ENCODE assay signal across 10 mouse cellular contexts in the genomic region with DNA sequence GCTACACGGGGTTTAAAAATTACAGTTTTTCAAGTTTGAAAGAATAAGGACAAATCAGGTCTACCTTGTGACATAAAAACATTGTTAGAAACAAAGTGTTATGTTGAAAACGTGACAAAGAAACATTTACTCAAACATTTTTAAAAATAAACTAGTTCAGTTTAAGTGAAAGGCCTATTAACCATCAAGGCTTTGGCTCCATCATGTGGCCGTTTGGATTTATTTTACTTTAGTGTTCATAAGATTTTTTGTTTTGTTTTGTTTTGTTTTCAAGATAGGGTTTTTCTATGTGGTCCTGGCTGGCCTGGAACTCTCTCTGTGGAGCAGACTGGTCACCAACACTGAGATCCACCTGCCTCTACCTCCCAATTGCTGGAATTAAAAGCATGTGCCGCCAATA. TPM values are rescaled to one million over a fixed set of nuclear protein-coding genes. Genes with fewer than 3 reads are reported as not detected.
DNase-seq lines count a peak whose midpoint lies in the region; ATAC-seq and TF ChIP-seq lines count a peak whose summit lies in the region.
"Had no signal": no experiment of that assay in that cellular context is flagged by ENCODE, and none has a peak within 500 bp of the region (broad histone marks: within the 10 kb centered on the region; RNA-seq: fewer than 3 reads in every experiment).

No protein-coding gene starts in this region.

- no peak overlapping the region for H3K4me2 ChIP-seq in kidney, embryonic 15.5 days
- H3K4me2 ChIP-seq: heart, embryonic 15.5 days; limb, embryonic 15.5 days had no signal

- no peak for TF ChIP-seq POLR2A in kidney, adult 2 months (IDR thresholded peaks at IDR 0.05; ENCODE audit: low read depth, low read length)
- TF ChIP-seq POLR2A in thymus, adult 2 months (IDR thresholded peaks at IDR 0.05; ENCODE audit: control insufficient read depth, extremely low read depth, insufficient read depth, low read length, poor library complexity) = no peak

- ATAC-seq in kidney, embryonic 15.5 days (replicated peaks; ENCODE audit: low FRiP score) = no peak
- ATAC-seq in erythroid progenitor cell, adult 5-6 weeks (replicated peaks; ENCODE audit: low FRiP score, poor library complexity, severe bottlenecking) = no peak

- H3K27ac ChIP-seq in kidney, adult 2 months (ENCODE audit: insufficient read depth, low read depth, low read length) = no peak overlapping the region
- H3K27ac ChIP-seq in kidney, embryonic 15.5 days = no peak overlapping the region
- H3K27ac ChIP-seq in thymus, adult 2 months (ENCODE audit: control insufficient read depth, insufficient read depth, low read length) = peak overlapping the region; percentile 52
- H3K27ac ChIP-seq: heart, embryonic 15.5 days; limb, embryonic 15.5 days had no signal

- no peaks in the 10 kb centered on the region for H3K9me3 ChIP-seq in kidney, embryonic 15.5 days (replicated peaks)
- H3K9me3 ChIP-seq: heart, embryonic 15.5 days; limb, embryonic 15.5 days had no signal

- peaks cover 3% of the 10 kb centered on the region; the same call in 1 of the 2 replicates for H3K4me1 ChIP-seq in kidney, adult 2 months (ENCODE audit: control insufficient read depth, insufficient read depth, low read length)
- no peaks in the 10 kb centered on the region for H3K4me1 ChIP-seq in kidney, embryonic 15.5 days
- peaks cover 8% of the 10 kb centered on the region; the same call in 1 of the 2 replicates for H3K4me1 ChIP-seq in thymus, adult 2 months (replicated peaks; ENCODE audit: control insufficient read depth, insufficient read depth, low read length)

- H3K9ac ChIP-seq in kidney, embryonic 15.5 days = no peak overlapping the region
- H3K9ac ChIP-seq: heart, embryonic 15.5 days; limb, embryonic 15.5 days had no signal

- H3K36me3 ChIP-seq in kidney, adult 2 months (ENCODE audit: control insufficient read depth, insufficient read depth, low read length) = no peaks in the 10 kb centered on the region
- no peaks in the 10 kb centered on the region for H3K36me3 ChIP-seq in kidney, embryonic 15.5 days
- no peaks in the 10 kb centered on the region for H3K36me3 ChIP-seq in thymus, adult 2 months (ENCODE audit: control insufficient read depth, insufficient read depth, low read length)
- H3K36me3 ChIP-seq: heart, embryonic 15.5 days; limb, embryonic 15.5 days had no signal

- H3K4me3 ChIP-seq in kidney, adult 2 months (ENCODE audit: insufficient read depth, low read depth, low read length) = no peak overlapping the region
- no peak overlapping the region for H3K4me3 ChIP-seq in kidney, embryonic 15.5 days (replicated peaks)
- H3K4me3 ChIP-seq in thymus, adult 2 months (ENCODE audit: control insufficient read depth, insufficient read depth, low read length) = no peak overlapping the region
- H3K4me3 ChIP-seq: heart, embryonic 15.5 days; limb, embryonic 15.5 days had no signal

- peak; percentile 32 for DNase-seq in kidney, adult 2 months
- peak; percentile 47 for DNase-seq in thymus, adult 2 months
- no peak for DNase-seq in thymus, adult 18-20 months
- DNase-seq in cerebellum, adult 9-11 months = peak; percentile 27
- peak; percentile 64 for DNase-seq in thymus, postnatal 4 days
- no peak for DNase-seq in ovary, adult 18-20 months (ENCODE audit: low spot score)

- TF ChIP-seq CTCF in kidney, adult 2 months (conservative IDR thresholded peaks at IDR 0.05; ENCODE audit: insufficient read depth, insufficient read length, low read depth, low read length) = 0 out of 2 replicates have a peak, but pooled peaks have one; percentile 7
- no peak for TF ChIP-seq CTCF in thymus, adult 2 months (IDR thresholded peaks at IDR 0.05; ENCODE audit: borderline replicate concordance, control insufficient read depth, extremely low read depth, insufficient read depth, low read length, poor library complexity)

- 49% methylated on average over 4 of the region's 4 CpGs for WGBS in kidney, adult 2 months
- 57% methylated on average over 4 of the region's 4 CpGs for WGBS in kidney, embryonic 15.5 days
- 38% methylated on average over 4 of the region's 4 CpGs for WGBS in thymus, adult 2 months

- no peaks in the 10 kb centered on the region for H3K27me3 ChIP-seq in kidney, adult 2 months (replicated peaks; ENCODE audit: control insufficient read depth, insufficient read depth, low read length)
- no peaks in the 10 kb centered on the region for H3K27me3 ChIP-seq in kidney, embryonic 15.5 days
- H3K27me3 ChIP-seq in thymus, adult 2 months (ENCODE audit: control insufficient read depth, insufficient read depth, low read length) = no peaks in the 10 kb centered on the region
- H3K27me3 ChIP-seq: heart, embryonic 15.5 days; limb, embryonic 15.5 days had no signal

RNA-seq across cellular contexts. Expression of a gene that starts 52.6 kb away (rescaled TPM):
- 40.2 and 51.3 TPM in 2 replicates for polyA plus RNA-seq in kidney, adult 2 months (2012; rRNA removed)
- polyA plus RNA-seq in kidney, embryonic 15.5 days (2015; fragmentation: Nextera tagmentation; extraction: Ambion mirVana) = 36.1 and 36.3 TPM in 2 replicates
- polyA plus RNA-seq in thymus, adult 2 months (2012; rRNA removed) = 45.4 and 52.5 TPM in 2 replicates
- total RNA-seq in erythroid progenitor cell, adult 5-6 weeks (2015; ENCODE audit: low replicate concordance) = 58.3 and 68.8 TPM in 2 replicates
- total RNA-seq in erythroid progenitor cell, adult 5-6 weeks (2017; ENCODE audit: low replicate concordance) = 30.8 and 40.6 TPM in 2 replicates

RNA-seq across cellular contexts. Expression of a gene that starts 53.1 kb away (rescaled TPM):
- polyA plus RNA-seq in kidney, adult 2 months (2012; rRNA removed) = 16.6 and 18.7 TPM in 2 replicates
- 2.5 and 3.7 TPM in 2 replicates for polyA plus RNA-seq in kidney, embryonic 15.5 days (2015; fragmentation: Nextera tagmentation; extraction: Ambion mirVana)
- 6.0 and 7.3 TPM in 2 replicates for polyA plus RNA-seq in thymus, adult 2 months (2012; rRNA removed)
- 1.1 and 1.3 TPM in 2 replicates for total RNA-seq in erythroid progenitor cell, adult 5-6 weeks (2015; ENCODE audit: low replicate concordance)
- 4.0 and 6.0 TPM in 2 replicates for total RNA-seq in erythroid progenitor cell, adult 5-6 weeks (2017; ENCODE audit: low replicate concordance)

Comparison
In these comparisons a context has a peak if more than half of its experiments do, and no peak if none do; other contexts are left out.
1. DNase-seq: peak in kidney, adult 2 months (single experiment), thymus, adult 2 months (single experiment), cerebellum, adult 9-11 months (single experiment) and thymus, postnatal 4 days (single experiment); none in thymus, adult 18-20 months (0 of 2) and ovary, adult 18-20 months (single experiment).